Mouse (Mus musculus): ENCODE data around the gene Pomt2. TPM values are rescaled to one million over a fixed set of nuclear protein-coding genes. Genes with fewer than 3 reads are reported as not detected.

Gene Pomt2
- total RNA-seq, 2 experiments from 2014 or later, result 16.4 to 16.5 TPM

GRCm38 (mm10) chr12:87065446-87065845 is 82.3 kb downstream of the Pomt2 start:
- no peak overlapping the region for H3K27ac ChIP-seq
- DNase-seq (ENCODE audit: low spot score in 2 of 2), result no peak
- H3K4me3 ChIP-seq, result no peak overlapping the region
- TF ChIP-seq CTCF (conservative IDR thresholded peaks at IDR 0.05), result no peak

DNA sequence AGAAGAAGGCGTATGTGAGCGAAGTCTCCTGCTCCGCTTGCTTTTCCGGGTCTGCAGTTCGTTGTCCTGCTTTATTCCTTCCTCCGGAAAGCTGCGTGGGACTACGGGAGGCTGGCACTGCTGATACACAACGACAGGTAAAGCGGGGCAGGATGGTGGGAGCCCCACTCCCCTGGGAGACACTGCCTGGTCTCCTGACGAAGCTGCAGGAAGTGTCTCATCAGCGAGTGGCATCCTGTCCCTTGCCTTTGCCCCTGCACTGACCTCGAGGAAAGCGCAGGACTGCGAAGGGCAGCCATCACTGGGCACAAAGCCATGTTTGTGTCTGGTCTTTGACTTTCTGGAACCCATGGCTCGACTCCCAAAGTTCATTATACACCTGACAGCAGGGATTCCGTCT is 90.7 kb downstream of the Pomt2 start:
- TF ChIP-seq CTCF (conservative IDR thresholded peaks at IDR 0.05), result no peak
- Histone ChIP-seq H3K27ac (no peak overlapping the region), H3K4me3 (no peak overlapping the region)
- no peak for DNase-seq (ENCODE audit: low spot score in 2 of 2)

Other genes with a start within 250 kb of the Pomt2 start
- gene Cipc, start 200.9 kb downstream of the Pomt2 start, total RNA-seq (2021), result 10 to 100 TPM; 73.4 to 83.6 TPM
- 1 to 10 TPM; 8.6 to 9.0 TPM for gene Zdhhc22, start 157.5 kb downstream of the Pomt2 start, total RNA-seq (2021)
- gene Tmem63c, start 126.6 kb downstream of the Pomt2 start, total RNA-seq (2021), result 10 to 100 TPM; 38.1 to 39.3 TPM
- gene Ngb, start 45.4 kb downstream of the Pomt2 start, total RNA-seq (2021), result 1 to 10 TPM; 1.9 to 2.5 TPM
- 10 to 100 TPM; 48.7 to 50.9 TPM for gene Gstz1, start 803 bp downstream of the Pomt2 start, total RNA-seq (2021)
- 1 to 10 TPM; 3.5 to 4.8 TPM for gene Samd15, start 51.8 kb upstream of the Pomt2 start, total RNA-seq (2021)
- gene Tmed8, start 52.5 kb upstream of the Pomt2 start, total RNA-seq (2021), result 10 to 100 TPM; 25.6 to 26.4 TPM
- 1 to 10 TPM; 1.7 to 2.0 TPM for gene Noxred1, start 90.8 kb upstream of the Pomt2 start, total RNA-seq (2021)
- 10 to 100 TPM; 58.2 to 64.0 TPM for gene Vipas39, start 118.3 kb upstream of the Pomt2 start, total RNA-seq (2021)
- 100 to 1,000 TPM; 174 to 176 TPM for gene Ahsa1, start 118.5 kb upstream of the Pomt2 start, total RNA-seq (2021)
- under 1 TPM; 0.32 to 0.33 TPM for gene Ism2, start 151.7 kb upstream of the Pomt2 start, total RNA-seq (2021)
- gene Sptlc2, start 240.4 kb upstream of the Pomt2 start, total RNA-seq (2021), result 10 to 100 TPM; 26.0 to 33.8 TPM